Mouse (Mus musculus) kidney, postnatal 0 days (tissue): ENCODE results near the gene Sowaha. TPM values are rescaled to one million over a fixed set of nuclear protein-coding genes. Genes with fewer than 3 reads are reported as not detected.

Experiments used
- ATAC-seq: fragments of 200-750 bp; cut with Nextera tagmentation; replicated peaks from 2 replicates; pipeline ENCODE4 v1.8.0; 2017; ENCODE audit warnings: low read depth, moderate number of reproducible peaks, moderate TSS enrichment, moderate library complexity; ENCODE audit not compliant: low FRiP score
- DNase-seq: peaks from one replicate; pipeline ENCODE4 v3.0.0-alpha.2; 2016; ENCODE audit warnings: low spot score
- H3K27ac ChIP-seq: fragments of 300-500 bp; sonication (generic); 2 replicates; pipeline ENCODE4 v1.5.1; 2014; ENCODE audit warnings: mild to moderate bottlenecking
- H3K27me3 ChIP-seq: fragments of 300-500 bp; sonication (generic); 2 replicates; pipeline ENCODE4 v1.6.1; 2014; ENCODE audit warnings: low read length, mixed read lengths; ENCODE audit not compliant: insufficient read depth
- H3K36me3 ChIP-seq: fragments of 300-500 bp; sonication (generic); 2 replicates; pipeline ENCODE4 v1.6.1; 2014; ENCODE audit warnings: low read length, mixed read lengths; ENCODE audit not compliant: insufficient read depth
- H3K4me1 ChIP-seq: fragments of 300-500 bp; sonication (generic); replicated peaks from 2 replicates; pipeline ENCODE4 v1.6.1; 2014; ENCODE audit warnings: antibody characterized with exemption, low read length, mixed read lengths; ENCODE audit not compliant: insufficient read depth
- H3K4me2 ChIP-seq: fragments of 300-500 bp; sonication (generic); 2 replicates; pipeline ENCODE4 v1.6.1; 2014; ENCODE audit warnings: mild to moderate bottlenecking, low read length, moderate library complexity, mixed read lengths
- H3K4me3 ChIP-seq: fragments of 300-500 bp; sonication (generic); replicated peaks from 2 replicates; pipeline ENCODE4 v1.5.1; 2014; ENCODE audit warnings: low read depth, low read length
- H3K9ac ChIP-seq: fragments of 300-500 bp; sonication (generic); 2 replicates; pipeline ENCODE4 v1.6.1; 2014; ENCODE audit warnings: low read depth, low read length
- H3K9me3 ChIP-seq: fragments of 300-500 bp; sonication (generic); replicated peaks from 2 replicates; pipeline ENCODE4 v1.6.1; 2016; ENCODE audit warnings: low read length, inconsistent platforms, mixed read lengths
- CTCF ChIP-seq: IDR thresholded peaks from 2 replicates; pipeline ENCODE4 v1.5.1; 2016; ENCODE audit warnings: antibody characterized with exemption, low read depth, mild to moderate bottlenecking, moderate library complexity
- WGBS: fragments of 180-500 bp; shearing (Covaris S2); extraction: QIAGEN DNeasy Blood & Tissue Kit; methylation state at CpG from one replicate; pipeline ENCODE4 v1.1.7; 2014; 5-methylcytosine and 5-hydroxymethylcytosine counted together
- polyA plus RNA-seq: library from polyadenylated mRNA; unstranded; fragments of >200 nt; fragmentation: Nextera tagmentation; extraction: Ambion mirVana; gene quantifications from 2 replicates; pipeline ENCODE4 v1.2.1, GENCODE M21; 2015

Gene Sowaha
- polyA plus RNA-seq, 1 experiment from 2014 or later: 0.39 TPM

DNA sequence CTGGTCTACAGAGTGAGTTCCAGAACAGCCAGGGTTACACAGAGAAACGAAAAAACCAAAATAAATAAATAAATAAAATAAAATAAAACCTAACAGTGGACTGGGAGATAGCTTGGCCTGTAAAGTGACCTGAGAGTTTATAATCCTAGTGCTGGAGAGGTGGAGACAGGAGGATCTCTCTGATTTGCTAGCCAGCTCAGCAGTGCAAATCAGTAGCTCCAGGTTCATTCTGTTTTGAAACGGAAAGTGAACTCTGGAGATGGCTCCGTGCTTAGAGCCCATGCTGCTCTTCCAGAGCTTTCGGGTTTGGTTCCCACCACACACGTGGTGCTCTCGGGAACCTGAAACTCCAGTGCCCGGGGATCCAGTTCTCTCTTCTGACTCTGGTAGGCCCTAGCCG lies 32.1 kb downstream of the Sowaha start:
- Histone ChIP-seq H3K9me3 (no peaks in the 10 kb centered on the region), H3K27ac (no peak overlapping the region), H3K27me3 (no peaks in the 10 kb centered on the region), H3K4me2 (no peak overlapping the region), H3K4me3 (no peak overlapping the region), H3K36me3 (no peaks in the 10 kb centered on the region), H3K9ac (no peak overlapping the region), H3K4me1 (no peaks in the 10 kb centered on the region)
- ATAC-seq (no peak), DNase-seq (no peak)
- 89% methylated on average over 8 of the region's 8 CpGs for WGBS
- TF ChIP-seq CTCF: no peak

GRCm38 (mm10) chr11:53446183-53446582 lies 33.9 kb downstream of the Sowaha start:
- Histone ChIP-seq H3K4me3 (no peak overlapping the region), H3K9ac (no peak overlapping the region)
- WGBS: 91% methylated on average over 13 of the region's 13 CpGs

DNA sequence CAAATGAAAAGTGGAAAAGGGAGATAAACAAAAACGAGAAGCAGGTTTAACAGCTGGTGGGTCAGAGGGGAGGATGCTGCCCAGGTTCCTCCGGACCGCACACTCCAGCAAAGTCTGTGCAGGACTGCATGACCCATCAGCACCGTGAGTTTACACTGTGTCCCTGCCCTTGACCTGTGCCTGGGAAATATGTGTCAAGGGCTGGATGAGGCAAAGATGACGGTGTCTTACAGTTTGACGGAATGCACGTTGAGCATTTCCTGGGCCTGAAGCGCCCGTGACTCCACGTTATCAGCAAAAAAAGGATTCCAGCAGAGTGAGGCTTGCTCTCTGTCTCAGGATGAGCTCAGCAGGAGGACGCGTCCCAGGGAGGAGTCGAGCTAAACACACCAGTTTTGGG lies 34.5 kb downstream of the Sowaha start:
- Histone ChIP-seq H3K4me1 (no peaks in the 10 kb centered on the region), H3K36me3 (no peaks in the 10 kb centered on the region), H3K27ac (no peak overlapping the region), H3K4me2 (no peak overlapping the region), H3K27me3 (no peaks in the 10 kb centered on the region), H3K9me3 (no peaks in the 10 kb centered on the region), H3K4me3 (no peak overlapping the region), H3K9ac (no peak overlapping the region)
- ATAC-seq (no peak), DNase-seq (no peak)
- TF ChIP-seq CTCF: no peak
- WGBS: 63% methylated on average over 13 of the region's 13 CpGs

More at GRCm38 (mm10) chr11:53446183-53446582, 33.9 kb downstream of the Sowaha start:
- H3K4me2 ChIP-seq: no peak overlapping the region
- DNase-seq (no peak), ATAC-seq (no peak)
- H3K36me3 ChIP-seq: no peaks in the 10 kb centered on the region
- no peak for TF ChIP-seq CTCF
- no peaks in the 10 kb centered on the region for H3K27me3 ChIP-seq
- no peaks in the 10 kb centered on the region for H3K4me1 ChIP-seq
- H3K27ac ChIP-seq: no peak overlapping the region
- H3K9me3 ChIP-seq: no peaks in the 10 kb centered on the region

- H3K4me3 ChIP-seq: no peak overlapping the region
- no peak overlapping the region for H3K27ac ChIP-seq
- H3K27me3 ChIP-seq: no peaks in the 10 kb centered on the region
- H3K36me3 ChIP-seq: no peaks in the 10 kb centered on the region
- H3K4me2 ChIP-seq: no peak overlapping the region
- H3K9me3 ChIP-seq: no peaks in the 10 kb centered on the region
- no peak for DNase-seq
- H3K4me1 ChIP-seq: no peaks in the 10 kb centered on the region
- 35% methylated on average over 6 of the region's 6 CpGs for WGBS
- H3K9ac ChIP-seq: no peak overlapping the region
- TF ChIP-seq CTCF: peak; percentile 78
- no peak for ATAC-seq
Observed at GRCm38 (mm10) chr11:53443861-53444260, 36.2 kb downstream of the Sowaha start.

DNA sequence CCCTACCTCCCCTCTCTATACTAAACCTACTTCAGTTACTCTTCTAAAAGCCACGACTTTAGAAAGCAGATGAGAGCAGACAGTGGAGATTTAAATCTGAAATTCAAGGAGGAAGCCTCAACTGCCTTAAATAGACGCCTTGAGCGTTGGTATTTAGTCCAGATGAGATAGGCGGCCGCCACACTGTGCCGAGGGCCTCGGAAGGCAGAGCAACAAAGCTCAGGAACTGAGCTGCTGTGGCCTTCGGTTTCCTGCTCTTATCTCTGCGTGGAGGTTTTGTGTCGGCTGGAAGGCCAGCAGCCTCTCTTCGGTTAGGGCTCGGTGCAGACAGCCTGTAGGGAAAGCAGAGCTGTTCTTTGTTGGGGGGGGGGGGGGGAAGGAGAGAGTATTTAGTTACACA lies 38.2 kb downstream of the Sowaha start:
- ATAC-seq: no peak
- no peak overlapping the region for H3K9ac ChIP-seq
- no peak overlapping the region for H3K27ac ChIP-seq
- H3K36me3 ChIP-seq: no peaks in the 10 kb centered on the region
- DNase-seq: peak; percentile 37
- 22% methylated on average over 12 of the region's 12 CpGs for WGBS
- H3K4me2 ChIP-seq: no peak overlapping the region
- no peaks in the 10 kb centered on the region for H3K27me3 ChIP-seq
- H3K9me3 ChIP-seq: no peaks in the 10 kb centered on the region
- no peaks in the 10 kb centered on the region for H3K4me1 ChIP-seq
- TF ChIP-seq CTCF: no peak
- H3K4me3 ChIP-seq: no peak overlapping the region

GRCm38 (mm10) chr11:53436338-53436737 lies 43.7 kb downstream of the Sowaha start:
- no peak overlapping the region for H3K9ac ChIP-seq
- H3K4me2 ChIP-seq: no peak overlapping the region
- DNase-seq (no peak), ATAC-seq (no peak)
- no peak overlapping the region for H3K4me3 ChIP-seq
- no peaks in the 10 kb centered on the region for H3K27me3 ChIP-seq
- H3K36me3 ChIP-seq: no peaks in the 10 kb centered on the region
- TF ChIP-seq CTCF: no peak
- no peak overlapping the region for H3K27ac ChIP-seq
- H3K9me3 ChIP-seq: no peaks in the 10 kb centered on the region
- 84% methylated on average over 6 of the region's 6 CpGs for WGBS
- H3K4me1 ChIP-seq: no peaks in the 10 kb centered on the region; the same call in 1 of the 2 replicates

DNA sequence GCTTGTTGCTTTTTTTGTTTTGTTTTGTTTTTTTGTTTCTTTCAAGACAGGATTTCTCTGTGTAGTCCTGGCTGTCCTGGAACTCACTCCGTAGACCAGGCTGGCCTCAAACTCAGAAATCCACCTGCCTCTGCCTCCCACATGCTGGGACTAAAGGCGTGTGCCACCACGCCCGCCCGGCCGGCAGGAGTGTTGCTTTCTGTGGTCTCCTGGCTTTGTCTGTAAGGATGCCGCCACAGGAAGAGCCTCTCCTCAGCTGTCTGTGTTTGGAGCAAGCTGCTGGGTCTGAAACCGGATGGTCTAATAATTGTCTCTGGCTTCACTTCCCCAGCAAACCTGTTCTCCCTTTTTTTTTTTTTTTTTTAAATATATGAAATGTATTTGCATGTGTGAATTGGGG lies 44.6 kb downstream of the Sowaha start:
- H3K9me3 ChIP-seq: no peaks in the 10 kb centered on the region
- 80% methylated on average over 8 of the region's 8 CpGs for WGBS
- H3K4me2 ChIP-seq: no peak overlapping the region
- ATAC-seq: no peak
- H3K4me1 ChIP-seq: no peaks in the 10 kb centered on the region; the same call in 1 of the 2 replicates
- H3K36me3 ChIP-seq: no peaks in the 10 kb centered on the region
- DNase-seq: no peak
- H3K4me3 ChIP-seq: no peak overlapping the region
- H3K27ac ChIP-seq: no peak overlapping the region
- H3K9ac ChIP-seq: no peak overlapping the region
- no peak for TF ChIP-seq CTCF
- H3K27me3 ChIP-seq: no peaks in the 10 kb centered on the region
